Mouse (Mus musculus) testis, adult 2 months (tissue): ENCODE data around the gene Rbm5.

Source experiments
- CTCF ChIP-seq: fragments of 200-500 bp; IDR thresholded peaks from 2 replicates; pipeline ENCODE4 v1.5.1; 2012; ENCODE audit warnings: low read depth, mild to moderate bottlenecking, inconsistent platforms, low read length, moderate library complexity; ENCODE audit not compliant: control insufficient read depth, insufficient read depth, insufficient replicate concordance
- POLR2A ChIP-seq: fragments of 200-500 bp; IDR thresholded peaks from 2 replicates; pipeline ENCODE4 v1.6.1; 2012; ENCODE audit warnings: low read depth, mild to moderate bottlenecking, inconsistent platforms, low read length, moderate library complexity; ENCODE audit not compliant: control insufficient read depth

DNA sequence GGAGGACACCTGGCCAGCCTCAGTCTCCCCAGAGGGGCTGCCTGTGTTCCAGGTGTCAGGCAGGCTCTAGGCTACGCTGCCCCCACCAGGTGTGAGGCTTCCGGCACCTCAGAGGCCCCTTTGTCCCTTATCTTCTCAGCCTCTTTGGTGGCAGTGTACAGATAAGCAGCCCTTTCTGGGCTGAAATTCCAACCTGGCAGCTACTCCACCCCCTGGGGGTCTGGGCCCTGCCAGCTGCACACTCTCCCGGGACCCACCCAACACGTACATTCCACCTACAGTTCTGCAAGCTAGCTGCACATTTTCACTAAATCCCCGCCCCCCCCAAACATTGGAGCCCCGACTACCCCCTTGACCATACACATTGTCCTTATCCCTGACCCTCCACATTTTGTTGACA, 47.5 kb downstream of the Rbm5 start:
- no peak for TF ChIP-seq CTCF
- no peak for TF ChIP-seq POLR2A
